Mouse (Mus musculus): Measurements from ENCODE around the gene Rest.

Gene Rest

GRCm38 (mm10) chr5:77309924-77310772, 44.9 kb downstream of the Rest start, which contains the start of the genes Noa1 and Polr2b:
Gene Noa1 (minus strand): TSS chr5:77310084.
Gene Polr2b (plus strand): TSS chr5:77310147.
- peak; percentile 96 for DNase-seq (ENCODE audit: low spot score)

GRCm38 (mm10) chr5:77314206-77314605, 48.9 kb downstream of the Rest start:
- DNase-seq (ENCODE audit: low spot score): no peak

GRCm38 (mm10) chr5:77314986-77315385, 49.7 kb downstream of the Rest start:
- DNase-seq (ENCODE audit: low spot score): no peak

- no peak for DNase-seq (ENCODE audit: low spot score)
Measured at GRCm38 (mm10) chr5:77324936-77325335, 59.6 kb downstream of the Rest start.

- DNase-seq (ENCODE audit: low spot score): no peak
Measured at GRCm38 (mm10) chr5:77330154-77330553, 64.9 kb downstream of the Rest start.
